Mouse (Mus musculus): ENCODE measurements around the gene Tinf2.

Tinf2 gene

DNA sequence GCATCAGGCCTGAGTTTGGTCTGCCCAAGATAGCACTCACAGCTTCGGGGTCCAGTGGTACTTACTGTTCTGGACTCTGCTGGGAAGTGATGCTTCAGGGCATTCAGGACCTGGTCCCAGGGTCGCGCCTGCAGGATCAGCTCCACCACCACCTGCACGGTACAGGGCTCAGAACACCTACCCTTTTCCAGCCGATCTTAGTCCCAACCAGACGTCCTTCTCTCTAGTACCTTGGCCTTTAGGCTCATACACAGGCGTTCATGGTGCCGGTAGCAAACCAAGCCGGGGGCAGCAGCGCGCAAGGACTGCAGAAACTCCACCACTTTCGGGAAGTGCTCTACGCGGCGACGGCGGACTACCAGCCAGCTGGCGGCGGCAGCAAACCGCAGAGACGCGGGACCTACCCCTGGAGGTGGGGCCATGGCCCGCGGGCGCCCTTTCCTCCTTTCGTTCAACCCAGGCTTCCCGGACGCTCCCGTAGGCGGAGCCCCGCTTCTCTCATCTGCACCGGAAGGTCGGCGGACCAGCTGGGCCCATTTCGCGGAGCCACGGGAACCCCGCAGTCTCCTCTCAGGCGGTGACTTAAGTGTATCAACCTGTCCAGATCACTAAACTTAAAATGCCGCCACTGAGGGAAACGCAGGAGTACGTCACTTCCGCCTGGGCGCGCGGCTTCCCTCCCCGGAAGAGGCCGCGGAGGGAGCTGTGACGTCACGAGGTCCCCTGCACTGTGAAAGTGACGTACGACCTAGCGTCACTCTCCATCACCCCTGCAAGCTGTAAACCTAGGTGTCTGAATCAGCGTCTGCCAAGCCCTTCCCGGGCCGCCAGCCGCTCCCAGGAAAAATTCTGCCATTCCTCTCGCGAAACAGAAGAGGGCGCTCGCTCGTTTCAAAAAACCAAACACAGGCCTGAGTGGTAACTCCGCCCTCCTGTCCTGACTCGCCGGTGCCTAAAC lies at the start of gene Tinf2:
TSS of gene Tinf2 (minus strand) at position 661 of the 958 bp plus-strand sequence.
- in situ Hi-C loops (cut with MboI, MseI): loop anchor here (5.0 kb wide), 1 partner anchor 61 kb away; no protein-coding TSS in a partner anchor

DNA sequence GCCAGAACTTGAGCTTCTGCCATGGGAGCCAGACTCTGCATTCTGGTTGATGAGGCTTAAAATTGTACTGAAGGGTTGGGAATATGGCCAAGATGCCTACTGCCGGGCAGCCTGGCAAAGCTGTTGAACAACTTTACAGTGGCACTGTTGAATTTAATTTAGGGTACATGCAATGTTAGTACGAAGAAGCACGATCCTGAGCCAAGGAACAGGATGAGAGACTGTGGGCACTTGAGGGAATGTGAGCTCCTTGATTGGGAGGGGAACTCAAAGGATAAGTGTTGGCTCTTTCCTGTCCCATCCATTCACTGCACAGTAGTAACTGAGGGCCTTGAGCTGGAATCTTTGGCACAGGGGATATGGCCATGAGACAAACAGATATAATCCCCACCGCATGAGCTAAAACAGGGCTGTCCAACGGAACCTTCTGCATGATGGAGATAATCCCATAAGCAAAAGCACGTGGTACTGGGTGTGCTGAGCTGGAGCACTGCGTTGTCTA lies 49.0 kb upstream of the Tinf2 start:
- in situ Hi-C loops (cut with MboI, MseI): no loop called here

DNA sequence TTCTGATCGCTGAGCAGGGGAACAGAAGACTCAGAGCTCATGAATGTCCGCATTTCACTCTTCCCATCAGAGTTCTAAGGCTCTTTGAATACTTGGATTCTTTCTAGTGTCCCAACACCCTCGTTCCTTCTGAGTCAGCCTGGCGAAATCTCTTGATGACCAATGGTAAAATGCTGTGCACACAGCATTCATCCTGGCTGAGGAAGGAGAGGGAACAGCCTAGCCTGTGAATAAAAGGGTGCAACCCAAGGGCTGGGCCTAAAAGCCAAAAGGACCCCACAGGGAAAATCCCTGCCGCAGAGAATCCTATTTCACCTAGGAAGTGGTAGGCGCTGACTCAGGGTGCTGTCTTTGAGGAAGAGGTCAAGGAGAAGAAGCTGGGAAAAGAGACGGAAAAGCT lies 48.5 kb upstream of the Tinf2 start:
- in situ Hi-C loops (cut with MboI, MseI): no loop called here

DNA sequence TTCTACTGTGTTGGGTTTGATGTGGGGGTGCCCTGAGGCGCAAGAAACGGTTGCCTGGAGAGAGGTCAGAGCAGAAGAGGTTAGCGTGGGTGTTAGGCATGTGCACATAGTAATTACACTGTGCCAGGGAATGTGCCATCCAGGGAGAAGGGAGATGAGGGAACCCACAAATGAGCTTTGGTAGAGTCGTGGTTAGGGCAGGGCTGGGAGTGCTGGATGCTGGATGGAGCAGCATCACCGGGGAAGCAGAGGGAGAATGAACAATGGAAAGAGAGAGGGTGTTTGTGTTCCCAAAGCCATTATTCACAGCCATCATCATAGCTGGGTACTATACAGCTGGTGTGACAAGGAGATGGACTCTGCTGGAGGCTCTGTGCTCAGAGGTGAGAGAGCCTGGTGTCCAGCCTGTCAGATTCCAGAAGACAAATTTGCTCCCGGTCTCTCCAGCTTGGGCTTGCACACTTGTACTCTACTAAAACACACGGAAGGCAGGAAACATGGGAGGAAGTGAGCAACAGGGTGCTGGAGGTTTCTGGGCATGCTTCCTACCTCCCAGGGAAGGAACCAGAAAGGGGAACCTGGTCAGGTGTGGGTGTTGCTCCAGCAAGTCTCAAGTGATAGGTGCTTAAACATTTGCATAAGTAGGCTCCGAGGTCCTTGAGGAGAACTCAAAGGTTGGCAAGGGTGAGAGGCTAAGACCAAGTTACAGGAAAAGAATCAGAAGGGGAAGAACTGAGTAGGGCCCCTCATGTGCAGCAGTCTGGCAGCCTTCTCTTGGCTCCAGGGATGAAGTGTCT lies 46.5 kb upstream of the Tinf2 start:
- in situ Hi-C loops (cut with MboI, MseI): no loop called here

DNA sequence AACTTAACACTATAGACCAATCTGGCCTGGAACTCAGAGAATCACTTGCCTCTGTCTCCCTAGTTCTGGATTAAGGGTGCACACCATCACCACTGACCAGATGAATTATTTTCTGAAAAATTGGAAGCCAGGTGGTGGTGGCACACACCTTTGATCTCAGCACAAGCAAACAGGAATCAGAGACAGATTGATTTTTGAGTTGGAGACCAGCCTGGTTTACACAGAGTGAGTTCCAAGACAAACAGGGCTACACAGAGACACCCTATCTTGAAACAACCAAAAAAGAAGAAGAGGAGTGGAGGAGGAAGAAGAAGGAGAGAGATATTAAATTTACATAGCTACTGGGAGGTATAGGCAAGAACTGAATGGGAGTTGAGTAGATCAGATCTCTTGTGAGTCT lies 44.6 kb upstream of the Tinf2 start:
- in situ Hi-C loops (cut with MboI, MseI): no loop called here

DNA sequence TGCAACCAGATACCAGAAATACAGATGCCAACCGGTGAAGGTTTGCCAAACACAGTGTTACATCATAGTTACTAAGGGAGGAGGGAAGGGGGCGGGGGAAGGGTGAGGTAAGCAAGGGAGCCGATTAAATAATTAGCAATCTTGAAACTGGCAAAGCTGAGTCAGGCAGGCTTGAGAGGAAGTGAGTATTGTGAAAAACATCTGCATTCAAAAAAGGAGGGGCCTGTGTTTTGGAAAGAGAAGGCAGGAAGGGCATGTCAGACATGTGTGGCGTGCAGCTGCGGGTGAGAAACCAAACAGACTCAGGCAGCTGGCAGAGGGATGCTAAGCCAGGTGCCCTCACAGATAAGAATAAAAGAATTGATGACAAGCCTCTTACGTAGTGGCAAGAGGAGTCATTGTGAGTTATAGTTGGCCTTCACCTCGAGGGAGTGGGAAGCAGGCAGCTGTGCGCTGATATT lies 42.8 kb upstream of the Tinf2 start:
- in situ Hi-C loops (cut with MboI, MseI): no loop called here

DNA sequence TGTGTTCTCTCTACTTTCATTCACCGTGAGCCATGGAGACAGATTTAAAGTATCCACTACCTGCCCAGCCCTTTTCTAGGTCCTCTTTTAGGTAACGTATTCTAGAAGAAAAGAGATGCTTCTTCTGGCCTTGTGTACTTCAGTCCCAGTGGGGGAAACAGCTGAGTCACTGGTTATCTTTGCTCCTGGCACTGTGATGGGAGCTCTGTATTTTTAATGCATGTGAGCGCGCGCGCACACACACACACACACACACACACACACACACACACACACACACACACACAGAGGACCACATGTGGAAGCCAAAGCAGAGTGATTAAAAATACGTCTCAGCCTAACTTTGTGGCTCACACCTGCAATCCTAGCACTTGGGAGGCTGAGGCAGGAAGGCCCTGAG lies 41.8 kb upstream of the Tinf2 start:
- in situ Hi-C loops (cut with MboI, MseI): no loop called here

DNA sequence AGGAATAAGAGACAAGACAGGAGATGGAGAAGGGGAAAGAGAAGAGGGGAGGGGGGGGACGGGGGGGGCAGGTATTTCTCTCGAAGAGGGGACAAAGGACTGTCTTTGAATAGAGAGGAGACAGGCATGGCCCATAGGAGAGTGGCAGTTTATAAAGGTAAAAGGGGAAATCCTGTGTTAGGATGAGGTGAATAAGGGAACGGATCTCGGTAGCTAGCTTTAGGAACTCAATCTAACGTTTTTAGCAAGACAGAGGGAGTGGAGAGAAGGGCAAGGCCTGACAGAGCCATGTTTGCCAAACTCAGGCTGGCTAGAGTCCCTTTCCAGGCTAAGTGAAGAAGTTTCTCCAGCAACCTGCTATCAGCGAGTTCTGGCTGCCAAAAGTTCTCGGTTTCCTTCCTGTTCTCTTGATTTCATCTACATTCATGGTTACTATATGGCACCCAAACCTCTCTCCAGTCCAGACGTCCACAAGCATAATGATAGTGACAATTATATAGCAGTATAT lies 40.9 kb upstream of the Tinf2 start:
- in situ Hi-C loops (cut with MboI, MseI): no loop called here

DNA sequence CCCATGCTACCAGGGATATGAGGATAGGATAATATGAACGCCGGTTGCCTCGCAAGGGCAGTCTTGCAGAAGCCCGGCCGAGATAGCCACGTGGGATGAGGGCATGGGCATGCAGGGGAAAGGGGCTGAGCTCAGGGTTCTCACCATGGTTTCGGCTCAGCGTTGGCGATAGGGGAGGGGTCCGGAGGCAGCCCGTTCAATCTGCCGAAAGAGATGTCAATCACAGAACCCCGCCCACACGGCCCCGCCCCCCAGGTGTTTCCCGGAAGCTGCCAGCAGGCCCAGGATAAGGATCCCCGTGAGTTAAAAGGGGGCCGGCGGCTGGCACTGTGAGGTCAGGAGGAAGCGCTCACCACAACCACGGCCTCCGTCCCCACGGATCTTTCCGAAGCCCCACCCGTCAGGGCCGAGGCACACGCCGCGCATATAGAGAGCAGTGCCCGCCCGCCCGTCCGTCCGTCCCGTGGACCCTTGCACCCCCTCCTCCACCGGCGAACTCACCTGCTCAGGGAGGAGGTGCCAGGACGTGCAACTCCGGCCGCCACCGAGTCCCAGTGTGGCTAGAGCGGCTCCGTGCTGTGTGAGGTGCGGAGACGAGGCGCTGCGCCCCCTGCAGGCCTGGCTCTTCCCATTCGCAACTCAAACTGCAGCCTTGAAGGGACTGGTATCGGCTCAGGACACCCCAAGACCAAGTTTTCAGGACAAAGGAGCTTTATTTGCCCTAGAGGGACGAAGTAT lies 40.2 kb upstream of the Tinf2 start, which contains the start of gene Rabggta:
TSS of gene Rabggta (minus strand) at position 564 of the 738 bp plus-strand sequence.
- in situ Hi-C loops (cut with MboI, MseI): no loop called here

DNA sequence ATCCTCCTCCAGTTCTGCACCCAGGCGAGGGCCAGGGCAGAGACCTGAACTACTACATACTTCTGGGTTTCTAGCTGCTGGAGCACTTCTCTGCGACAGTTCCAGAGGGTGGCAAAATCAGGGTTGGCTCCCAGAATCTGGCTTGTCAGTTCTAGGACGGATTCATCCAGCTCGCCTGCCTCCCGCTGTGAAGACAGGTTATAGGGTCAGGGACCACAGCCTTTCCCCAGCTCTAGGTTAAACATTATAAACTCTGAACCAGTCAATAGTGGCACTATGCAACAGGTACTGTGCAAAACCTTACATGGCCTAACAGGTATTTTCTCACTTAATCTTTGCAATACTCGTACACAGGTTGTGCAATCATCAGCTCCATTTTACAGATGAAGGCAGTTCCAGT lies 39.5 kb upstream of the Tinf2 start:
- in situ Hi-C loops (cut with MboI, MseI): no loop called here

DNA sequence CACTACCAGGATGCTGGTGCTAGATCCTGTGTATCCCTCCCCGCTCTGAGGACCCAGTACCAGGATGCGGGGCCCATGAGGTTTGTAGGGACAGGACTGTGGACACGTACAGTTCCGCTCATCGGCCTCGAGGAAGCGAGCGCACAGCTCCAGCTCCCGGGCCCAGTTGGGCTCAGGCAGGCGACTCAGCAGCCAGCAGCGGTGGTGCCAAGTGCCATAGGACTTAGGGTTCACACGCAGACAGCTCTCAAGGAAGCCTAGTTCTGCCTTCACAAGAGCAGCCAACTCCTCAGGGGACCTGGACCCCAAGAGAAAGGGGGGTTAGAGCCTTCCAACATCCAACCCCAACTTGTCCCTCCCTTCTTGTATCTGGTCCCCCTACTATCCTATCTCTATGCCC lies 39.0 kb upstream of the Tinf2 start:
- in situ Hi-C loops (cut with MboI, MseI): no loop called here

DNA sequence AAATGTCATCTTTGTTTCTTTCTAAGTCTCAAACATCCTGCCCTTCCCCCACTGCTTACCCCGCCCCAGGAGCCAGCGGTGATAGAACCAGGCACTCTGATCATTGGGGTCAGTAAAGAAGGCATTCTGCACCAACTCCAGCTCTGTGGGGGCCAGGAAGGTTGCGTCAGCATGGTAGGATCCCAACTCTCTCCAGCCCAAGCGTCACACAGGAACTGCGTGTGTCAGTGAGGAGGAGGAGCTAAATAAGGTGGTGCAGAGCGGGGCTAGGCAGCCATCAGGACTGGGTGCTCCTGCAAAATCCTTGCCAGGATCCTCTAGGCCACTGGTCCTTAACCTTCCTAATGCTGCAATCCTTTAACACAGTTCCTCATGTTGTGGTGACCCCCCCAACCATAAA lies 38.1 kb upstream of the Tinf2 start:
- in situ Hi-C loops (cut with MboI, MseI): no loop called here

DNA sequence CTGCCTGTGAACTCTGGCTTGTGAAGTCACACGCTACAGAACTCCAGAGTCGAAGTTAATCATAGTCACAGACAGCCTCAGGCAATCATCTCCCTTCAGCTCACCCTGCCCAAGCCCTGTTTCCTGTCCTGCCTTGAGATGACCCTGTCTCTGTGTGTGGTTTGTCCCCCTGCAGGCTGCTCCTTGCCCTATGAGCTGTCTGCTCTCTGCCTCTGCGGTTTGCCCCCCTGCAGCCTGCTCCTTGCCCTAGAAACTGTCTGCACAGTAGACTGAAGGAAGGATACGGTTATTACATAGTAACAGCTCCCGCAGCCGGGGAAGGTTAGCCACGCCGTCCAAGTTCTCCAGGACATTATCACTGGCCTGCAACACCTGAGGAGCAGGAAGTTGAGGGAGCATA lies 35.3 kb upstream of the Tinf2 start:
- in situ Hi-C loops (cut with MboI, MseI): no loop called here

DNA sequence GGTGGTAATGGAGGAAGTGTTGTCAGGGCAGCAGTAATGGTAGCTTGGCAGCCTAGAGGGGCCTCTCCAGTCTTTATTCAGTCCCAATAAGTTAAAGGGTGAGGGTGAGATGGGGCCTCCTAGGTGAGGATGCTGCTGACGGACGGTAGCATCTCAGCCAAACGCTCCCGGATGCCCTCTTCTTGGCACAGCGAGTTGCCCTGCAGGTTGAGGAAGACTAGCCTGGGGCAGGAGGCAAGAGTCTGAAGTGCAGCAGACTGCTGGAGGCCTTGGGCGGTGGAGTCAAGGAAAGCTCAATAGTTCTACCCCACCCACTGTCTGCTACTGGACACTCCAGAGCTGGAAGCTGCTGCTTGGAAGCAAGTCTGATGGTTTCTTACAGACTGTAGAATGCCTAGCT lies 34.7 kb upstream of the Tinf2 start:
- in situ Hi-C loops (cut with MboI, MseI): no loop called here

DNA sequence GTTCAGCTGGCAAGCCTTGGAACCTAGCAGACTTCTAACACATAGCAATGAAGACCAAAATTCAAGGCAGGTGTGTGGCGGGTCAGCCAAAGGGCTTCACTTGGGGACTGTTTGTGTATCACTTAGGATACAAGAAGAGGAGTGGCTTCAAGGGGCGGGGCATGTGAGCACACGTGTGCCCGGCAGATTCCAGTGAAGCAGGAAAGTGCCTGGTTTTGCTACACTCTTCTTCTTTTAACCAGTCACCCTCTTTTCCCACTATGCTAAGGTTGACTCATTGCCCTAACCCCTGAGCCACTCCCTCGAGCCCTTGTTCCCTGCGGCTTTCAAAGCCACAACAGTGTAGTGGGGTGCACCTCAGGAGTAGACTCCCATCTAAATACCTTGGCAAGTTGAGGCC lies 33.3 kb upstream of the Tinf2 start:
- in situ Hi-C loops (cut with MboI, MseI): no loop called here

DNA sequence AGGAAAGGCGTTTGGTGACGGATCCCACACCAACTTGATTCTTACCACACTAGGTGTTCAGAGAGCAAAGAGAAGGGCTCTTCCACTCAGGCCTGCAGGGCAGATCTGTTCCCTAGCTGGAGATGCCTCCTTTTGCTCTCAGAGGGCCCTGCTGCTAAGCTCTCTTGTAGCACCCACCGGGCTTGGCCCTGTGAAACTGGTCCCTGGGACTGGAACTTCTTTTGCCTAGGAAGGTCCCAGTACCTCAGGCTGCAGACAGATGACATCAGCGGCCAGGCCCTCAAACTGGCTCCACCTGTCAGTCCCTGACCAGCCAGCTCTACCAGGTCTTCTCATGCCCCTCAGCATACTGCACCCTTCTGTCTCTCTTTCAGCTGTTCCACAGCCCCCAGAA lies 32.1 kb upstream of the Tinf2 start, which contains the start of gene Tgm1:
TSS of gene Tgm1 (minus strand) at position 198 of the 394 bp plus-strand sequence.
- in situ Hi-C loops (cut with MboI, MseI): no loop called here

DNA sequence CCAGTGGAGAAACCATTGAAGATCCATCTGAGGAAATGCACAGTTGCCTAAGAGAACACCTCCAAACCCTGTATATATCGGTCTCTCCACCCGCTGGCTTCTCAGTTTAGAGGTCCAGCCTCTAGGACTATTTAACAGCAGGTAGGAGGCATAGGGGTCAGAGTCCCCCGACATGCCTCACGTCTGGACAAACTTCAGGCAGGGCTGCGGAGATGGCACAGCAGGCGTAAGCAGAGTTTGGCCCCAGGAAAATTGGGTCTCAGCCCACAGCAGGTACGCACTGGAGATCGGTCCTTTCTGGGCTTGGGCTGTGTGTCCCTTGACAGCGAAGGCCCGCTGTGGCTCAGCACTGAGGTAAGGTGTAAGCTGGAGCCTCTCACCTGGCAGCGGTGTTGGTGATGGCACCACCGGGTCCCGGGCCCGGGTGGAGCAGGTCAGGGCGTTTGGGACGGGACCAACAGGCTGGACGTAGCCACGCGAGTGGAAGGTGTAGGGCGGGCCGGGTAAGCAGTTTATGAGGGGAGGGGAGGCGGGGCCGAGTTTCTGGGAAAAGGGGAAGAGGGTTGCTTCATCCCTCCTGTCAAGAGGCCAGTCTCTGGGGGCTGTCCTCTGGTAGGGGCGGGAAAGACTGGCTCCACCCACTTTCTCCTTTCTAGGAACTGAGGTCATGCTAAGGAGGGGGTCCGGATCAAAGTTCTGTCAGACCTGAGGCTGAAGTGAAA lies 31.5 kb upstream of the Tinf2 start:
- in situ Hi-C loops (cut with MboI, MseI): no loop called here

DNA sequence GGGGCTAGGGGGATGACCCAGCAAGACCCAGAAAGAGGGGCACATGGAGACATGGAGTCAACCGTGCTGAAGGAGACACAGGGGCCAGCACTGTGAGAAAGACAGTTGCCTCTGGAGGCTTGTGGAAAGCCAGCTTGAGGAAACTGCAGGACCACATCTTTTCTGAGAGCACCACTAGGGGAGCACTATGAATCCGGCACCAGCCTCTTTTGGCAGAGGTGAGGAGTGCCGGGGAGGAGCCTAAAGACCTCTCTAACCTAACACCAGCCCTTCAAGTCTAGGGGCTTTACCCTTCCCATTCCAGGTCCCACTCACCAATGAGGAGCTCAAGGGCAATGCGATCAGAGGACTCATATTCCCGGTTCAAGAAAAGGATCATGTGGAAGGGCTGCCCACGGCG lies 30.2 kb upstream of the Tinf2 start:
- in situ Hi-C loops (cut with MboI, MseI): no loop called here

DNA sequence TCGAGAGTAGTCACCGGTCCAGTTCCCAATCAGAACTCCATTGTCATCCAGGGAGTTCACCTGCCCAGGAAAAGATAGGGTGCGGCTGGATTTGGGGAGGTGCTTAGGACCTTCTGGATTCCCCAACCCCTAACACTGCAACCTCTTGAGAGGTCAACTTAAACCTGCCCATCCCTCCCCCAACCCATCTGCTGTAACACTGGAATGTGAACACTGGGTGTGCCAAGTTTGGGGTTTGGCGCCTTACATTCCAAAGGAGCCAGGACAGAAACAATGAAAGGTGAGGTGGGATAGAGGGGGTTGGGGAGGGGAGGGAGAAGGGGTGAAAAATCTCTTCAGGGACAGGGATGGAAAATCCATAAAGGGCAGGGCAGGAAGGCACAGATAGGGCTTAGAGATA lies 27.9 kb upstream of the Tinf2 start:
- in situ Hi-C loops (cut with MboI, MseI): no loop called here

DNA sequence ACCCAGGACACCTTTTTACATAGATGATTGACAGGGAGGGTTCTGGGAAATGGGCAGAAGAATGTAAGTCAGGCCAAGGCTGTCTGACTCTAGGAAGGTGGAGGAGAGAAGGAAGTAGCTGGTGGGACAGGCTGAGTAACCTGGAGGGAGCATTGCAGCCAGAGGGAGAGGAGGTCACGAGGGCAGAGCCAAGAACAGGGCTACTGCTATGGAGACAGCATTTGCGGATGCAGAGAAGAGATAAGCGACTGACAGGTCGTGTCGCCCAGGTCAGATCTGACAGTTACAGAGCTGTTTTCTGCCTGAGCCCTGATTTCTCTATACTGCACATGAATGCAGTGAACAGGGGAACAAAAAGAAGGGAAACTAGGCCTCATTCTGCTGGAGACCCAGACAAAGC lies 25.8 kb upstream of the Tinf2 start:
- in situ Hi-C loops (cut with MboI, MseI): no loop called here
